Mouse (Mus musculus): Measurements from ENCODE around the gene Ddx54. TPM values are rescaled to one million over a fixed set of nuclear protein-coding genes. Genes with fewer than 3 reads are reported as not detected.

Ddx54 gene
- total RNA-seq, 2 experiments from 2014 or later: 50.4 to 51.1 TPM

DNA sequence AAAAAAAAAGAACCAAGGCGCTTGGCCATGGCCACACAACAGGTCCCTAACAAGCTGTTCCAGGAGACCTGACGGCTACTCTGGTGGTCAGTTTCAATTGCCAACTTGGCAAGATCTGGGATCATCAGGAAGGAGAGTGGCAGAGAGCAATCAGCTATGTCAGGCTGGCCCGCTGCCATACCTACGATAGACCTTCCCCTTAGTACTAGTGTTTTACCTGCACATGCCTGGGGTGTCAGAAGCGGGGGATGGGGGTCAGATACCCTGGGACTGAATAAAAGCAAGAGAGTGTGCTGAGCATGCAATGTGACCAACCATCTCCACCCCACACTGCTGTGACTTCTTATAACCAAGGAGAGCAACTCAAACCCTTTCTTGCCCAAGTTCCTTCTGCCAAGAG lies 1.6 kb upstream of the Ddx54 start:
- DNase-seq: no peak

DNA sequence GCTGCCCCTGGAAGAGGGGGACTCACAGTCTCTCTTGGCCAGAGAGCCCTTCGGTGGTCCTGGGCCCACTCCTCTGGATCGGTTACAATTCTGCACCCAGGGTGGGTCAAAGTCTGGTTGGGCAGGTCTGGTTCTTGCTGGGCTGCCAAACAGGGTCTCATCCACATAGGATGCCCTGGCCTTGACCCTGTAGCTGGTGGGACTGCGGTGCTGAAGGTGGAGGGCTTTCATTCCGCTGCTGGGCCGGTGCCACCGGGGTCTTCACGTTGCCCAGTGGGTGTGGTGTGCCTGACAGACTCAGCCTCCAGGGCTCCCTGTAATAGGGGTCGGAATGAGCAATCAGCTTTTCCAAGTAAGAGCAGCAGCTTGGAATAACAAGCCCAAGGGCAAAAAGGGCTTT lies 1.1 kb upstream of the Ddx54 start:
- no peak for DNase-seq

DNA sequence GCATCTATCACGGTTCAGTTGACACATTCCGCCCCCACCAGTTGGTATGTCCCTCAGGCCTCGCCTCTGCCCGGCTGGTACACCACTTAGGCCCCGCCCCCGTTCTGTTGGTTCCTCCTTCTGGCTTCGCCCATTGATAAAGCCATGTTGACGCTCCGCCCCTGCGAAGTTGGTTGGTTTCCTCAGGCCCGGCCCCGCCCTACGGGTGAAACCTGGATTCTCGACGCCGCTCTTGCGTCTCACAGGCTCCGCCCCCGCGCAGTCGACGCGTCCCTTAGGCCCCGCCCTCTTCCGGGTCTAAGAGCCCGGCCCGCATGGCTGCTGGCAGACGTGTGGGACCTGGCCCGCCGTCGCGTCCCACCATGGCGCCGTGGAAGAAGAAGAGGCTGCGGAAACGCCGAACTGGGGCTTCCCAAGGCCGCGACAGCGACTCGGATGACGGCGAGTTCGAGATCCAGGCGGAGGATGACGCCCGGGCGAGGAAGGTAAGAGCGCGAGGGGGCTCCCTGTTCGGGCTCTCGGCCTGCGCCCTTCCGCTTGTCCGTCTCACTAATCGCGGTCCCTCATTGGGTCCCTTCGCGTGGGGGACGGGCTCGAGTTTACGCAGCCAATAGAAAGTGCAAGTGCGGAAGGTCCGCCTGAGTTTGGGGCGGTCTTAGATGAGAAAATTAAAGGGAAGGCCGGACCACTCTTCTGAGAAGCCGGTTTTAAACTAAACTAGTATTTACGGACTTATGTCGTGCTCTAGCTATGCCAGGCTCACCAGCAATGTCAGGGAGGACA lies 474 bp downstream of the Ddx54 start:
- DNase-seq: peak; percentile 100

DNA sequence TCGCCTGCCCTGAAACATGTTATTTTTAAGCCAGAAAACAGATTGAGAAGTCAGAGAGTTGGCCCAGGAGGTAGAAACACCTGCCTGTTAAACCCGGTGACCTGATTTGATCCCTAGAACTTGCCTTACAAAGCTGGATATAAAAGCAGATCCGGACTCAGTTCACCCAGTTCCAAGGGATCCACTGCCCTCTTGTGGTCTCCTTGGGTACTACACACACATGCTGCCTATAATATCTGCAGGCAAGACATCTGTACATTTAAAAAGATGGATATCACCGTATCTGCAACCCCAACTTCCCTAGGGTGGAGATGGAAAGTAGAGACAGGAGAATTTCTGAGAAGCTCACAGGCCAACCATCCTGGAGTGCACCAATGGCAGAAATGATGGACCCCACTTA lies 3.4 kb downstream of the Ddx54 start:
- DNase-seq: no peak

DNA sequence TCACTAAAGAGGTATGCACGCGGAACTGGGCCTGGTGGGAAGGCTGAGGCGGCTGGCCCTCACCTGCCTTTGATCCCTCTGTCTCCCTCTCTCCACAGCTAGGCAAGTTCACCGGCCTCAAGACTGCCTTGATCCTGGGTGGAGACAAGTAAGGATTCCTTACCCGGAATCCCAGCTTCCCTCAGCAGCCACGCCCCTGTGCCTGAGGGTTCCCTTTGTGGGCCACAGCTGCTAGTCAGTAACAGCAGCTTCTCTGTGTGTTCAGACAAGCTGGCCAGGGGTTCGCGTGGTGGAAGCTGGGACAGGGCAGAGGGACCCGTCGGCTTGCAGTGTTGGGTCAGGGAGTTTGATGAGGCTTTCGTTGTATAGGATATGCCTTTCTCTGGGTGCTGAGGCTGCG lies 6.2 kb downstream of the Ddx54 start:
- DNase-seq: no peak

DNA sequence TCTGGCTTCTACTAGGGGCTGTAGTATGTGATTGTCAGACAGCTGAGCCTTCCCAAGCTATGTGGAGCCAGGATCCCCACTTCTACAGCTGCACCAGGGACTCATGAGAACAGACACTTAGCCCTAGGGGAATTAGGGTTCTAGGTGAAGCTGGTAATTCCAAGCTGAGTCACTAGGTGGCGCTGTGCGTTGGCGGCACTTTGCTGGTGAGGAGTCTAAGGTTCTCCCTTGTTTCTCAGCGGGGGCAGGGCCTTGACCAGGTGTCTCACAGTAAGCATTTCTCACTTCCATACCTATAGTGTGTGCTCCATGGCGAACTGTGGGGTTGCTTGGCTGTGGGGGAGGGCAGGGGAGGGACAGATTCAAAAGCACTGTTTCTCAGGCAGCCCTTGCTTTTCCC lies 6.7 kb downstream of the Ddx54 start:
- DNase-seq: peak; percentile 69 to 72

DNA sequence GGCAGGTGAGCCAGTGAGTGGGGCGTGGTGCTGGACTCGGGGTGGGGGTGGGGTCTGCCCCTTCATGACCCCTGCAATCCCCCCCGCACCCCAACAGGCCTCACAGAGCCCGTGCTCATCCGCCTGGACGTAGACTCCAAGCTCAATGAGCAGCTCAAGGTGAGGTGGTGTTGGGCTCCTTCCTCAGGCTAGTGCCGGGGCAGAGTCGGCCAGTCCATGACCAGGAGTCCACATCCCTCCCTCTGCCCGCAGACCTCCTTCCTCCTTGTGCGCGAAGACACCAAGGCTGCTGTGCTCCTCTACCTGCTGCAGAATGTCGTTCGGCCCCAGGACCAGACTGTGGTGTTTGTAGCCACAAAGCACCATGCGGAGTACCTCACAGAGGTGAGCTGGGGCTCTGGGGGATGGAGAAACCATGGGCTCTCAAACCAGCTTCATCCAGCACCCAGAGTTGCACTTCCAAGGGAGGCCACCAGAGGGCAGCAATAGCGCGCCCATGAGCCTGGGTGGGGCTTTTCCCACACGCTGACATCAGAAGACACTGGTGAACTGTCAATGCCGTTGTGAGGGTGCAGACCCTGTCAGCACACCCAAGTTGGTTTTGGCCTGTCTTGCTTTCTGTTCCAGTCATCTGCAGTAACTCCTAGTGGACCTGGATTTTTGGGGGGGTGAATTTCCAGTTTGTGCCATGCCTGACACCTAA lies 8.0 kb downstream of the Ddx54 start:
- peak; percentile 88 to 89 for DNase-seq

DNA sequence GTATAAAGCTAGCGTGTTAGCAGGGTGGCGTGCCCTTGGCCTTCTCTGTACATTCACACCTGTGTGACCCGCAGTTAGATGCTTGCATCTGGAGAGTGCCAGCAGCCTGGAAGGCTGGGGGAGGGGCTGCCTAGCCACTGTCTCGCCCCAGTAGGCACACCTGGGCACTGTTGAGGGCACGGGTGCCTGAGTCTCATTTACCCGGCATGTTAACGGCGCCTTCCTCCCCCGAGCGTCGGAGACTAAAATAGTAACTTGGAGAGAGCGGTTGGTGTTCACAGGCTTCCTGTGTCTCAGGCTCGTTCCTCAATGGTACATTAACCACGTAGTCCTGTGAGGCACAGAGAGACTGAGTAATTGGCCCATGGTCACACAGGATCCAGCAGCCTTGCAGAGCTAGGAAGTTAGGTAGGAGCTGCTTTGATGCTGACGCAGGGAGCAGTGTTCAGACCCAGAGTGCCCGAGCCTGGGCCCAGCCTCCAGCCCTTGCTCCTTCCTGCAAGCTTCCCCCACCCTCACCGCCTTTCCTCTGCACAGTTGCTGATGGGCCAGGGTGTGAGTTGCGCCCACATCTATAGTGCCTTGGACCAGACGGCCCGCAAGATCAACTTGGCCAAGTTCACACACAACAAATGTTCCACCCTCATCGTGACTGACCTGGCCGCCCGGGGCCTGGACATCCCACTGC lies 8.7 kb downstream of the Ddx54 start:
- no peak for DNase-seq

DNA sequence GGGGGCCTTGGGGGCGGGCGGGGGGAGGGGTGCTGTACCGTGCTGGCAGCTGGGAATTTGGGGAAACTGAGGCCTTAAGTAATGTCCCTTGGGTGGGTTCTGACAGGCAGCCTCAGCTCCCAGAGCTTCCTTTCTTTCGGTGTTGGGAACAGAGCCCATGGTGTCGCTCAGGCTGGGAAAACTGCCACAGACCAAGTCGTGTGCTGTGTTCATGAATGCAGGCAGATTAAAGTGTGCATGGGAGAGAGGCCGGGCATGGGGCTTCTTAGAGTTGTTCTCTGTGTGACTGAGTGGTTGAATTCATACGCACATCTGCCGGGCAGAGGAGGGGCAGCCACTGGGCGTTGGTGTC lies 9.3 kb downstream of the Ddx54 start:
- no peak for DNase-seq

DNA sequence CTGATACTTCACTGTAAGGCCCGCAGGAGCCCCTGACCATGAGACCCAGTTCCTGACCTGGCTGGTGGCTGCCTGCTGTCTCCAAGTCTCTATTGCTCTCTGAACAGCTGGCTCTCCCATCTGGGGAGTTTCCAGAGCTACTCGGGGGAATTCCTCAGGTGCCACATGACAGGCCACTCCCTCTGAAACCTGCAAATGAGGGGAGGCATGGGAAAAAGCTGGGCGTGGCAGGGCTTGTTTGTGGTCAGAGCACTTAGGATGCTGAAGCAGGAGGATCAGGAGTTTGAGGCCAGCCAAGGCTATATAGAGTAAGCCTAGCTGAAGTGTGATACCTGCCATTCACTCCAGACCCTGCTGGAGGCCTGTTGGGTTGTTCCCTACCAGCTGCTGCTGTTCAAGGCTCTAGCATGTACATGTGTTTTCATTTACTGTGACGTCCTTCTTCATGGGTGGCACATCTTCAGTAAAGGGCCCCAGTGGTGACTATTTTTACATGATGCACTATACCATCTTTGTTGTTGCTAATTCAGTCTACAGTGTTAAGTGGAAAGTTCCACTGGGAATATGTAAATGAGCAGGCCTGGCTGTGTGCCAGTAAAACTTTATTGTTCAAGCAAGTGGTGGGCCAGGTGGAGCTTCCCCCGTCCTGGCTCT lies 9.8 kb downstream of the Ddx54 start:
- DNase-seq: no peak

DNA sequence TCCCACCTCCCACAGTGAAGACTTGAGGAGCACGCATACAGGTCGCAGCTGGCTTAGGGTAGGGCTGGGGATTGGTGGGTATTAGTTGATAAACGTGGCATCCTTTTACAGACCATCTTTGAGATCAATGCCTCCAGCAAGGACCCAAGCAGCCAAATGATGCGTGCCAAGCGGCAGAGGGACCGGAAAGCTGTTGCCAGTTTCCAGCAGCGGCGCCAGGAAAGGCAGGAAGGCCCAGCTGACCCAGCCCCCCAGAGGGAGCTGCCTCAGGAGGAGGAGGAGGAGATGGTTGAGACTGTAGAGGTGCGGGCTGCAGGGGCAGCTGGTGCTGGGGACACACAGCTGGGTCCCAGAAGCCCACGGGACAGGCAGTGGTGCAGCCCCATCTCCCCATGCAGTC lies 11.9 kb downstream of the Ddx54 start:
- DNase-seq: no peak

DNA sequence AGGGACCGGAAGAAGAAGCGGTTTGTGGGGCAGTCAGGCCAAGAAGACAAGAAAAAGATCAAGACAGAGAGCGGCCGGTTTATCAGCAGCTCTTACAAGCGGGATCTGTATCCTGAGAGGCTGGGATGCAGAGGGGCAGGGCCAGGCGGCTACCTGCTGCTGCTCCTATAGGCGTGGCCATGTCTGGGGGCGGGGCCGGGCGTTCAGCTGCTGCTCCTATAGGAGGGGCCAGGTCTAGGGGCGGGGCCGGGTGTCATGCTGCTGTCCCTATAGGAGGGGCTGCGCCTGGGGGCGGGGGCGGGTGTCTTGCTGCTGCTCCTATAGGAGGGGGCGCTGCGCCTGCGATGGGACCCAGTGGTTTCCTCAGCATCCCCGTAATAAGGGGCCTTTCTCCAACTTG lies 13.9 kb downstream of the Ddx54 start:
- DNase-seq: peak in 1 of 2 experiments; percentile 65

DNA sequence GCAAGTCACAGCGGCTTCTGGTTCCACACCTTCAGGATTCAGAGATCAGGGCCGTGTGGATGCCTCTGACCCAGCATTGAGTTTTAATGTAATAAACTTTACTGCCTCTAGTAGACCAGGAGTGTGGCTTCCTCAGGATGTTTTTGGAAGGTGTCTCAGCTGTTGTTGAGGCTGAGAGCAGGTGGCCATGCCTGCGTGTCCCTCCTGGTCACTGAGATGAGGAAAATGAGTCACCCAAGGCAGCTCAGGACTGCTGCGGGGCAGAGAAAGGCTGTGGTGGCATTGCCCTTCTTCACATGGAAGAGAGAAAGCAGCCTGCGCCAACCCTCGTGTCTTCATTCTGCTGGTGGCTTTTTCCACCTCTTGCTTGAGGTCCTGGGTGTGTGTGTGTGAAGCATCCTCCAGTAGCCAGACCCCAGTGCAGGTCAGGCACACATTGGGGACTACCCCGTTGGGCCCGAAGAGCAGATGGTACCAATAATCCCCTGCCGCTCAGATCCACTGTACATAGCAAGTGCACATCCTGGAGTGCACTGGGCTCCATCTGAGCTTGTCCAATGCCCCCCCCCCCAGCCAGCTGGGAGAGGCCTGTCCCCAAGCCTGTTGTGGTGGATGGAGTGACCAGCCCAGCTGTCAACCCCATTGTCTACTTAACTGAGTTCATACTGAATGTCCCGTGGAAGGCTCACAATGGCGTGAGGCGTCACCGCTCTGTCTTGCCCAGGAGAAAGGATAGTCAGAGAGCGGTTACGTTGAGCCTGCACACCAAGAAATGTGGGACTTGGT lies 15.2 kb downstream of the Ddx54 start:
- DNase-seq: no peak

DNA sequence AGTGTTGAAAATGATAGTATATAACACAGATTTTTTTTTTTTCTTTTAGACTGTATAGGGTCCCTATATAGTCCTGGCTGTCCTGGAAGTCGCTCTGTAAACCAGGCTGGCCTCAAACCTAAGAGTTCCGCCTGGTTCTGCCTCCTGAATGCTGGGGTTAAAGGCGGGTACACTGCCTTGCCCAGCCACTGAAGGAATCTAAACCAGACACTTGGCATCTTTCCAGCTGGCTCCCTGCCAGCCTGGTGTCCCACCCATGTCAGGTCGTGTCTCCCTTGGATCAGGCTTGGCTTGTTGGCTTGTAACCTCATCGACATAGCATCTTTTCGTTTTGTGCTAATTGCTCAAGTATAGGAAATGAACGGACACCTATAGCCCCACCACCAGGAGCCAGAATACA lies 16.1 kb downstream of the Ddx54 start:
- no peak for DNase-seq

DNA sequence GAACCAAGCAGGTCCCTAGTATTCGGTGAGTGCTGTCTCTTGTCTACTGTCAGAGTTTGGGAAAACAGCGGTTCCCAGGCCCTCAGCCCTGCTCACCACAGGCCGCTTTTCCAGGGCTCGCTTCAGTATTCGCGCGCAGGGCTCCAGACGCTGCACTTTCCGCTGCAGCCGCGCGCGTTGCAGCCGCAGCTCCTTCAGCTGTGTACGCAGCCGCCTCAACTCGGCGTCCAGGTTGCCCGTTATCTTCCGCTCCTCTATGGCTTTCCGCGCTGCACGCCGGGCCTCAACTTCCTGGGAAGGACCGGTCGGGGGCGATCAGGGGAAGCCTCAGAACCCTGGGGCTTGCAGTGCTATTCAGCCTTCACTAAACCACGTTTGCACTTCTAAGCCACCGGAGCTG lies 18.6 kb downstream of the Ddx54 start:
- peak; percentile 36 to 52 for DNase-seq

DNA sequence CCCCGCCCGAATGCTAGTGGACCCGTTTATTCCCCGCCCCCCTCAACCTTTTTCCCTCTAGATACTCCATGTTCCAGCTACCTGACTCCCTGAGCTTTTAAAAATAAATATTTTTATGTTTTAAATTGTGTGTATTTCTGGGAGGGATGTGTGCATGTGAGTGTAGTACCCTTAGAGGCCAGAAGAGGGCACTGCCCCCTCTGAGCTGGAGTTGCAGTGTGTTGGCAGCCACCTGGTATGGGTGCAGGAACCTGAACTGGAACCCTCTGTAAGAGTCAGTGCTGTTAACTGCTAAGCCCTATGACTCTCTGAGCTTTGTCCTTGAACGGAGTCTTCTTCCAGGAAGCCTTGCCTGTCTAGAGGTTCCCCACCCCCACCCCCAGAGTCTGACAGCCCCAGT lies 19.4 kb downstream of the Ddx54 start:
- no peak for DNase-seq

DNA sequence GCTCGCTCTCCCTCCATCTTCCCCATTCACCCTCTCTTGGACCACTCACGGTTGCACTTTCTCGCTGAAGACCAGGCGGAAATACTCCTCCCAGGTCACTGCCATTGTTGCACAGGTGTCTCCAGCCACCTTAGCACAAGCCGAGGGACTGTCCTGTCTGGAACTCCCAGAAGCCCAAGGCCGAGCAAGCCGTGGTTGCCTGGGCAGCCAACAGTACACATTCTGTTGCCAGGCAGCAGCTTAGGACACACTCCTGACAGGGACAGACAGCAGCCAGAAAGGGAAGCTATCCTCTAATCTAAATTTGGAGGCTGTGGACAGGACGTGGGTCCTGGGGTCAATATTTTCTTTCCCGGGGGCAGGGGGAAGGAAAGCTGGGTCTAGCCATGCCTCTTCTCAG lies 21.6 kb downstream of the Ddx54 start, which contains the start of gene Cfap73:
Gene Cfap73, minus strand, starts transcription at position 105 of the 400 bp plus-strand sequence.
- peak; percentile 74 to 79 for DNase-seq

DNA sequence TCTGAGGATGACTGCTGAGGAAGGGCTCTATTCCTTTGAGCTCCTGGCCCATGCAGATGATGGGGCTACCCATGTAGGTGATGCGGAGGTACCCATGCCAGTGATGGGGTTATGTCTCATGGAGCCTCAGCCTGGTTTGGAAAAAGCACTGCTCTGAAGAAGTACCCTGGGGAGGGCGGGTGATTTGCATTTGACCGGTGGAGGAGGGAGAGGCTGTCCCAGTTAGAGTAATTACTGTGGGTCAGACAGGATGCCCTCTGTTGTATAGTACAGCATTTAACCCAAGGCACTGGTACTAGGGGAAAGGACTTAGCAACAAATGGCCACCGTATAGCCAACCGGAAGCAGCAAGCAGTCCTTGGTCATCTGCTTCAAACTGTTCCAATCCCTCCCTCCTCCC lies 22.3 kb downstream of the Ddx54 start:
- no peak for DNase-seq

DNA sequence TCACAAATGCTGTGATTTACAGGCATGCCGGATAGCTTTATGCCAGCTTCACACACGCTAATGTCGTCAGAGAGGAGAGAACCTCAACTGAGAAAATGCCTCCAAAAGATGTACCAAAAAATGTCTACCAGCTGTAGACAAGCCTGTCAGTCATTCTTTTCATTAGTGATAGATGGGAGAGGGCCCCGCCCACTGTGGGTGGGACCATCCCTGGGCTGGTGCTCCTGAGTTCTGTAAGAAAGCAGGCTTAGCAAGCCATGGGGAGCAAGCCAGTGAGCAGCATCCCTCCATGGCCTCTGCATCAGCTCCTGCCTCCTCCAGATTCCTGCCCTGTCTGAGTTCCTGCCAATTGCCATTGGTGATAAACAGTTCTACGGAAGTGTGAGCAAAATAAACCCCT lies 23.1 kb downstream of the Ddx54 start:
- no peak for DNase-seq

DNA sequence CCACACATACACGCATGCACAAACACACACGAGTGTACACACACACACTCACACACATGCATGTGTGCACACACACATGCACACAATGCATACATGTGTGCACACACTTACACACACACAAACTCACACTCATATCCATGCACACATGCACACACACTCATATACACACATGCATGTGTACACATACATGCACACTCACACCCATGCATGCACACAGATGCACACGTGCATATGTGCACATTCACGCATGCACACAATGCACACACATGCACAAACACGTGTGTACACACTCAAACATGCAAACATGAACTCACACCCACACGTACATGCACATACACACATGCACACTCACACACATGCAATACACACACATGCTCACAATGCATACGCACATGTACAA lies 27.6 kb downstream of the Ddx54 start:
- no peak for DNase-seq

DNA sequence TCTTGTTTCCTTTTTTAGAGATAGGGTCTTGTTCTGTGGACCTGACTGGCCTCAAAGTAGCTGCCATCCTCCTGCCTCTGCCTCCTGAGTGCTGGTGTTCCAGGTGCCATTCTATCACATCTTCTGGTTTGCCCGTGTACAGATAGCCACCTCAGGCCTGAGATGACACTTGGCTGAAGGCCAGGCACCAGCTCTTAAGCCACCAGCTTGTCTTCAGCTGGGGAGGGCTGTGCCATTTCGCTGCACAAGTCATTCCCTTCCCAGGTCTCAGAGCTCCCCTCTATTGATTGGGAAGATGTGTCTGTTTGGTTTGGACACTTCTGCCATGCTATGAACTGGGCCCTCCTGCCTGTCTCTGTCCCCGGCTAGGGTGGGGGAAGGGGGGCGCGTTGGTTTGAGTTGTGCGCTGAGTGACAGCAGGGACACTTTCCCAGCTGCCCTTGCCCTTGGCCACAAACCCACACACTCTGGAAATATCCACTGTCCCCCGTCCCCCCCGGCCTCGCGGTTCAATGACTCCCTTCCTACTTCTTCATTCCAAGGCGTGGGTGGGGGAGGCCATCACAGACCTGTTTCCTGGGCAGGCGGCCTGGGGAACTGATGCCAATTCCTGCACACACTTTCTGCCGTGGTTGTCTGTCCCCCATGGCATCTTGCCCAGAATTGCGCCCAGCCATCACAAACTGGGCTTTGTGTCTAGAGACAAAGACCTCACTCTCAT lies 31.0 kb downstream of the Ddx54 start:
- DNase-seq: peak; percentile 83 to 87

Measured in adrenal gland, postnatal 36 days (tissue).